Mouse (Mus musculus) kidney, adult 2 months (tissue): ENCODE data around the gene Tesk2. TPM values are rescaled to one million over a fixed set of nuclear protein-coding genes. Genes with fewer than 3 reads are reported as not detected.

Source experiments
- DNase-seq: peaks from one replicate; pipeline ENCODE4 v3.0.0; 2021
- H3K27ac ChIP-seq: fragments of 200-500 bp; 2 replicates; pipeline ENCODE4 v1.5.1; 2012; ENCODE audit warnings: low read depth, low read length, control low read depth, inconsistent platforms; ENCODE audit not compliant: insufficient read depth
- H3K27me3 ChIP-seq: fragments of 200-500 bp; replicated peaks from 2 replicates; pipeline ENCODE4 v1.6.1; 2012; ENCODE audit warnings: mild to moderate bottlenecking, moderate library complexity, low read length, inconsistent platforms; ENCODE audit not compliant: control insufficient read depth, insufficient read depth
- H3K36me3 ChIP-seq: fragments of 200-500 bp; 2 replicates; pipeline ENCODE4 v1.6.1; 2012; ENCODE audit warnings: mild to moderate bottlenecking, moderate library complexity, low read length, inconsistent platforms; ENCODE audit not compliant: control insufficient read depth, insufficient read depth
- H3K4me1 ChIP-seq: fragments of 200-500 bp; 2 replicates; pipeline ENCODE4 v1.6.1; 2011; ENCODE audit warnings: low read length; ENCODE audit not compliant: control insufficient read depth, insufficient read depth
- H3K4me3 ChIP-seq: fragments of 200-500 bp; 2 replicates; pipeline ENCODE4 v1.5.1; 2011; ENCODE audit warnings: mild to moderate bottlenecking, low read depth, low read length, control low read depth; ENCODE audit not compliant: insufficient read depth
- CTCF ChIP-seq: fragments of 200-500 bp; conservative IDR thresholded peaks from 2 replicates; pipeline ENCODE4 v1.5.1; 2011; ENCODE audit warnings: low read depth, mild to moderate bottlenecking, control low read depth, low read length, moderate library complexity, mixed read lengths; ENCODE audit not compliant: insufficient read depth, insufficient read length
- POLR2A ChIP-seq: fragments of 200-500 bp; IDR thresholded peaks from one replicate; pipeline ENCODE4 v1.6.1; 2011; ENCODE audit warnings: low read depth, low read length, control low read depth
- WGBS: fragments of 180-500 bp; shearing (Covaris S2); methylation state at CpG from one replicate; pipeline ENCODE4 v1.1.7; 2018; 5-methylcytosine and 5-hydroxymethylcytosine counted together
- polyA plus RNA-seq: library from polyadenylated mRNA; depleted of rRNA; stranded (reverse); fragments of >200 nt; gene quantifications from 2 replicates; pipeline ENCODE4 v1.2.3, GENCODE M21; 2012

Gene Tesk2
- polyA plus RNA-seq, 1 experiment, result 10.7 TPM

DNA sequence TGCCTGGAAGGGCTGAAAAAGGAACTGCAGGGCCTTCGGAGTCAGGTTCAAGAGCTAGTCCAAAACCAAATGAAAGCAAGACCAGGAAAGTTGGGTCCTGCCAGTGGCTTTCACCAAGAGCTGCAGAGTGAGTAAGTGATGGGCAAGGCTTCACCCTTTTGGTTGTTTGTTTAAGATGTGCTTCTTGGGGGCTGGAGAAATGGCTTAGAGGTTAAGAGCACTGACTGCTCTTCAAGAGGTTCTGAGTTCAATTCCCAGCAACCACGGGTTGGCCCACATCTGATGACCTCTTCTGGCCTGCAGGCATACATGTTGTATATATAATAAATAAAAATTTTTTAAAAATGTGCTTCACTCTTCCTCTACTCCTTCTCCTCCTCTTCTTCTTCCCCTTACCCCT is 10.6 kb upstream of the Tesk2 start:
- 98% methylated on average over 2 of the region's 2 CpGs for WGBS
- TF ChIP-seq POLR2A (no peak), CTCF (no peak)
- no peak for DNase-seq
- H3K36me3 ChIP-seq, result no peaks in the 10 kb centered on the region
- no peak overlapping the region for H3K4me3 ChIP-seq
- no peak overlapping the region for H3K27ac ChIP-seq
- H3K4me1 ChIP-seq, result peaks cover 3% of the 10 kb centered on the region; the same call in 1 of the 2 replicates
- no peaks in the 10 kb centered on the region for H3K27me3 ChIP-seq

DNA sequence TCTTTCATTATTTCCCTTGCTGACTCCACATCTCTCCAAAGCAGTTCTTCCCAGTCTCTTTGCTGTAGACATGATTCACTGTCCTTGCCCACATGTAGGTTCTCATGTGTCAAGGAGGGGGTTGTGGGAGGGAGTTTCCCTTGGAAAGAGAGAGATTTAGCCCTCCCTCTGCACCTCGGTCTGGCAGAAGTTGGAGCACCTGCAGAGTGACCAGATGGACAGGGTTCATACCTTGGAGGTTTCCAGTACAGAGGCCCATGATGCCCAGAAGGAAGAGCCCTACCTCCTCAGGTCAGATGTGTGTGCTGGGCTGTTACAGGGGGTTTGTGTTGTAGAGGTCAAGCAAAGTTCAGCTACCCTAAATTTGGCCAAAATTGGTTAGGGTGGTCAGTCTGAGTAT is 8.2 kb upstream of the Tesk2 start:
- Histone ChIP-seq H3K27ac (no peak overlapping the region), H3K36me3 (no peaks in the 10 kb centered on the region), H3K4me3 (no peak overlapping the region), H3K27me3 (no peaks in the 10 kb centered on the region), H3K4me1 (peaks cover 3% of the 10 kb centered on the region; the same call in 1 of the 2 replicates)
- no peak for TF ChIP-seq CTCF
- TF ChIP-seq POLR2A, result no peak
- WGBS, result 32% methylated on average over 1 of the region's 1 CpGs
- DNase-seq, result no peak

GRCm38 (mm10) chr4:116719396-116719795 is 1.4 kb upstream of the Tesk2 start:
- Histone ChIP-seq H3K4me1 (peaks cover 2% of the 10 kb centered on the region; the same call in 1 of the 2 replicates), H3K27me3 (no peaks in the 10 kb centered on the region), H3K4me3 (no peak overlapping the region), H3K27ac (no peak overlapping the region), H3K36me3 (no peaks in the 10 kb centered on the region)
- TF ChIP-seq CTCF (peak; percentile 80), POLR2A (no peak)
- WGBS, result 20% methylated on average over 3 of the region's 3 CpGs
- DNase-seq, result peak; percentile 85

- no peaks in the 10 kb centered on the region for H3K27me3 ChIP-seq
- H3K27ac ChIP-seq, result peak overlapping the region; percentile 80
- DNase-seq, result no peak
- H3K36me3 ChIP-seq, result no peaks in the 10 kb centered on the region
- H3K4me3 ChIP-seq, result peak overlapping the region; percentile 93
- TF ChIP-seq CTCF (no peak), POLR2A (no peak)
- H3K4me1 ChIP-seq, result peaks cover 2% of the 10 kb centered on the region; the same call in 1 of the 2 replicates
- WGBS, result 1% methylated on average over 29 of the region's 29 CpGs
Observed at GRCm38 (mm10) chr4:116721098-116721628, 415 bp downstream of the Tesk2 start.

DNA sequence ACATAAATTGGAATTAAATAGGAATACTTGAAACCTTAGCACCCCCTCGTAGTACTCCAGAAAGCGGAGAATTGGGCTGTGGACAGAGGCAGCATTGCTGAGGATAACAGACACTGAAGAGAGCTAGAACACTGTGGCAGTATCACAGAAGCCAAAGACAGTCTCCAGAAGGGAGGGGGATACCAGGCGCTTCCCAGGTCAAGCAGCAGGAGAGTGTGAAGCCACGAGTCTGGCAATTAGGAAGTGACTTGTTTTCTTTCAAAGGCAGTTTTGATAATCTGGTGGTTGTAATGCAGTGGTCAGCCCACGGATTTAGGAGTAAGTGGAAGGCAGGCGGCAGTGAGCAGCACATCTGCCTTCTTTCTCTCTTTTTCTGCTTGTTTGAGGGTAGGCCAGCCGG is 1.5 kb downstream of the Tesk2 start:
- WGBS, result 59% methylated on average over 7 of the region's 7 CpGs

DNA sequence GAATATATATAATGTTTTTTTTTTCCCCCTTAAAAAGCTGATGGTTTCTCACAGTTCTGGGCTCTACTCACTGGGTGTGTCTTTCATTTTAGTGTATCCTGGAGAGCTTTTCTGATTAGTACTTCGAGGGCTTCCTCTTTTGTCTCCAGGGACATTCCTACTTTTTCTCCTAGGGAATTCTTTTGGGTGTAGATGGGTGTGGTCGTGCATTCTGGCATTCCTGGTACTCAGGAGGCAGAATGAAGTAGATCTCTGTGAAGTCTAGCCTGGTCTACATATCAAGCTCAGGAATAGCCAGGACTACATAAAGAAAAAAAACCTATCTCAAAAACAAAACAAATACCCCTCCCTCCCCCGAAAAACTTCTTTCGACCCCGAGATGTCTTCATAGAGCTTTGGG is 4.7 kb downstream of the Tesk2 start:
- no peak overlapping the region for H3K4me3 ChIP-seq
- WGBS, result 83% methylated on average over 5 of the region's 5 CpGs
- no peak for DNase-seq
- peaks cover 7% of the 10 kb centered on the region; the same call in 1 of the 2 replicates for H3K4me1 ChIP-seq
- no peaks in the 10 kb centered on the region for H3K27me3 ChIP-seq
- 0 out of 2 replicates have a peak overlapping the region, but pooled peaks have one; percentile 71 for H3K27ac ChIP-seq
- H3K36me3 ChIP-seq, result no peaks in the 10 kb centered on the region; the same call in 1 of the 2 replicates
- TF ChIP-seq POLR2A (no peak), CTCF (no peak)

More for the DNA sequence above, 1.5 kb downstream of the Tesk2 start:
- TF ChIP-seq POLR2A, result no peak
- TF ChIP-seq CTCF, result no peak
- Histone ChIP-seq H3K4me3 (peak overlapping the region; percentile 1; the same call in 1 of the 2 replicates), H3K36me3 (no peaks in the 10 kb centered on the region), H3K4me1 (peaks cover 2% of the 10 kb centered on the region; the same call in 1 of the 2 replicates), H3K27me3 (no peaks in the 10 kb centered on the region), H3K27ac (0 out of 2 replicates have a peak overlapping the region, but pooled peaks have one; percentile 42)
- peak; percentile 22 for DNase-seq

GRCm38 (mm10) chr4:116727401-116727800 is 6.7 kb downstream of the Tesk2 start:
- peak; percentile 82 for DNase-seq
- Histone ChIP-seq H3K4me1 (peaks cover 12% of the 10 kb centered on the region; the same call in 1 of the 2 replicates), H3K36me3 (no peaks in the 10 kb centered on the region; the same call in 1 of the 2 replicates), H3K4me3 (no peak overlapping the region), H3K27me3 (no peaks in the 10 kb centered on the region), H3K27ac (peak overlapping the region; percentile 83)
- WGBS, result 40% methylated on average over 3 of the region's 3 CpGs
- TF ChIP-seq CTCF (no peak), POLR2A (no peak)
